Mouse (Mus musculus) layer of hippocampus, postnatal 10 days (tissue): ENCODE measurements around the gene Pdk2. TPM values are rescaled to one million over a fixed set of nuclear protein-coding genes. Genes with fewer than 3 reads are reported as not detected.

Source experiments
- DNase-seq, 2 experiments: peaks; one replicate each; pipeline ENCODE4 v3.0.0; 2021; ENCODE audit warnings: low spot score in 2 of 2
- total RNA-seq, 2 experiments: library from RNA; stranded (reverse); gene quantifications; 2 replicates each; pipeline ENCODE4 v1.2.3; 2021

The Pdk2 gene
- total RNA-seq, 2 experiments from 2014 or later, result 48.9 to 49.7 TPM

- DNase-seq, result peak; percentile 74 to 80
These were observed 51.6 kb downstream of the Pdk2 start for GRCm38 (mm10) chr11:94989562-94990017.

GRCm38 (mm10) chr11:94988780-94989561 is 52.2 kb downstream of the Pdk2 start:
- DNase-seq, result peak; percentile 65 to 68

GRCm38 (mm10) chr11:94987851-94988250 is 53.3 kb downstream of the Pdk2 start:
- DNase-seq, result peak; percentile 26 to 42

- peak; percentile 22 to 25 for DNase-seq
These were observed 53.8 kb downstream of the Pdk2 start for GRCm38 (mm10) chr11:94987341-94987740.

GRCm38 (mm10) chr11:94986435-94986834 is 54.7 kb downstream of the Pdk2 start:
- DNase-seq, result no peak

- no peak for DNase-seq
These were observed 55.3 kb downstream of the Pdk2 start for GRCm38 (mm10) chr11:94985822-94986221.

- no peak for DNase-seq
These were observed 56.0 kb downstream of the Pdk2 start for GRCm38 (mm10) chr11:94985140-94985539.

GRCm38 (mm10) chr11:94979462-94980179 is 61.5 kb downstream of the Pdk2 start:
- no peak for DNase-seq

- DNase-seq, result peak; percentile 99
These were observed 62.2 kb downstream of the Pdk2 start for GRCm38 (mm10) chr11:94978947-94979346.

GRCm38 (mm10) chr11:94978178-94978915 is 62.8 kb downstream of the Pdk2 start:
- DNase-seq, result peak in 1 of 2 experiments; percentile 44

Other genes starting within 250 kb of the Pdk2 start
- gene Col1a1, start 105.1 kb downstream of the Pdk2 start, total RNA-seq, result 10 to 100 TPM; 60.6 to 66.1 TPM
- gene Hils1, start 73.8 kb downstream of the Pdk2 start, total RNA-seq, result not detected
- gene Sgca, start 65.0 kb downstream of the Pdk2 start, total RNA-seq, result under 1 TPM; 0.66 to 0.78 TPM
- gene Ppp1r9b, start 50.3 kb downstream of the Pdk2 start, total RNA-seq, result 100 to 1,000 TPM; 501 TPM
- 100 to 1,000 TPM; 107 TPM for gene Samd14, start 31.5 kb downstream of the Pdk2 start, total RNA-seq
- 10 to 100 TPM; 16.4 to 18.9 TPM for gene Itga3, start 35.4 kb upstream of the Pdk2 start, total RNA-seq
- not detected for gene Dlx3, start 78.8 kb upstream of the Pdk2 start, total RNA-seq
- under 1 TPM in 1 of 2 experiments, not detected in 1; 0.23 TPM for gene Dlx4, start 104.9 kb upstream of the Pdk2 start, total RNA-seq
- not detected for gene Tac4, start 220.2 kb upstream of the Pdk2 start, total RNA-seq